Mouse (Mus musculus) induced T-regulatory cell, adult 2 months (primary cell): Measurements from ENCODE around the gene 9230102O04Rik.
A peak's percentile ranks its signal among the peaks of the same experiment; 100 is the strongest.

Source experiments
- DNase-seq: peaks from one replicate; pipeline ENCODE4 v3.0.0-alpha.2; 2012; ENCODE audit warnings: low read depth

9230102O04Rik gene

DNA sequence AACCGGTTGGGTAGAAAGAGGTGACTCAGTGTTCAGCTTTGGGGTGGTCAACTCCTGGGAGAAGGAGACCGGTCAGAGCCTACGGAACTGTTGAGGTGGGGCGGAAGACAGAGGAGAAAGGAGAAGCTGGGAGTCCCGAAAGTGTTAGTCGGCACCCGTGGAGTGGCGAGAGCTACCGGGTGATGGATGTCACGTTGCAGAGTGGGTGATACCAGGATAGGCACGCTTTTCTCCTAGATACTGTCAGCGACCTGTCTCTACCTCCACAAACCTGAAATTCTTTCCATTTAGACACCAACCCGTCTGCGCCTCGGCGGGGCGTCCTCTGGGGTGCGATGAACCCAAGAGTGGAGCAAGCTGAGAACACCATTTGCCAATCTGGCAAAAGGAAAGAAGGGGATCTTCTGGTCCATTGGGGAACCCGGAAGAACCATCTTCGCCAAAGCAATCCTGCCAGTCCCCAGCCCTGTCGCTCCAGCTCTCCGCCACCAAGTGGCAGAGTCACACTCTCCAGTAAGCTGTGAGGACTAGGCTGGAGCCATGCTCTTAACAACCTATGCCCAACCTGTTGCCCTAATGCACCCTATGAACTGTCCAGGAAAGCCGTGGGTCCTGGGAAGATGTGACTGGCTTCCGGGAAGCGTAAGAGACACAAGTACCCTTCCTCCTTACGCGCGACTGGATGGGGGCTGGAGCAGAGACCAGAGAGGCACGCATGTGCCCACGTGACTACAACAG is at the start of gene 9230102O04Rik:
Gene 9230102O04Rik, minus strand, starts transcription at position 628 of the 738 bp plus-strand sequence.
- peak; percentile 86 for DNase-seq

DNA sequence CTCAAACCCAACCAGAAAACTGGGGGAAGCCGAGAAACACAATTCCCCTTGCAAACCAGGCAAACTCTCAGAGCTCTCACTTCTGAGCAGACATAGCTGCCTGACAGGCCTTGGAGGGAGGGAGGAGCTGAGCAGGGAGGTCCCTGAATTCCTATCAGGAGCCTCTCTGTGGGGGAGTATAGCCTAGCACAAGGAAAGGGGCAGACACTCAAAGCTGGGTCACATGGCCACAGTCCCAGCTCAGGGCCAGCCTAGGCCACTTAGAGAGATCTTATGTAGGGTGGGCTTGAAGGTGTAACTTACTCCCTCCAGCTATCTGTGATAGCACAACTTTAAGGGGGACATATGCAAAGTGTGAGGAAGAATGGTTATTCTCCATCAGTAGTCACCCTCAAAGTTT is 46.6 kb upstream of the 9230102O04Rik start:
- no peak for DNase-seq

DNA sequence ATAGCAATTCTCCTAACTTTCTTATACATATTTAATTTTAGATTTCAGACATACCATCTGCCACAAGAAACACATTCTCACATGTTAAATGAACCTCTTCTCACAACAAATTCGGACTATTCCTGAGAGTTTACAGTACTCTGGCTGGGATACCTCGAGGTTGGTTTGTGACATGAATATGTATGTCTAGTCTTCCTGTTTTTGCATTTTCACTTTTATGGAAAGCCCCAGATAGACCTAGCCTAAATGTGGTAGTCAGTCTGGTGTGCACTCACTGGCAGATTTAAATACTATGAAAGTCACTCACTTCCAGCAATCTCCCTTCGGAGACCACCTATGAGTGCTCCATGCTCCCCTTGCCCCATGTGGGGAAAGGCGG is 37.6 kb upstream of the 9230102O04Rik start:
- DNase-seq: no peak

DNA sequence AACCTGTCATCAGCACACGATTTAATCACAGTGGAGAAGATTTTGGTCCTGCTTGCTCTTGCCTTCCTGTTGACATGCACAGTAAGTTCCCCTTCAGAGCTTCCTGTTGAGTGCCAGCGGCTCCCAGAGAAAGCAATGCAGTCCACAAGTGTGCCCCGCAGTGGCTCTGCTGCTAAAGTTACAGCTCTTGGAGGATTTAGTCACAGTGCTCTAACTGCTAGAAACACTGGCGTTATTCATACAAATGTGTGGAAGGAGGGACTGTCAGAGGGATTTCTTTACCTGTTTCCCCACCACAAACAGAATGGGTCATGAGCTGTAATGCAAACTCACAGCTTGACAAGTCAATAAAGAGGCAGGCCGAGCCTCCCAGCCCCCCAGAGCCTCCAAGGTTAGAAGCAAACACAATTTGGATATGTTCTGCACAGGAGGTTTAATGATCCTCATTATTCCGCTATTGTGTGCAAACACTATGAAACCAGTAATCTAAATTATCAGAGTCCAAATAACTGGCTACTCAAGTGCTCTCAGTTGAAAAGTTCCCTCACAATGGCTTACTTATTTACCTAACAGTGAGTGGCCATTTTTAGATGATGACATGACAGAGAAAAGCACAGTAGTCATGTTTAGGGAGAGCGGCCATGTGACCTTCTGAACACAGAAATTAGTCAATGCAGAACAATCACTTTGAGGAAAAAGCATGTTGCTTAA is 37.0 kb upstream of the 9230102O04Rik start:
- DNase-seq: no peak

DNA sequence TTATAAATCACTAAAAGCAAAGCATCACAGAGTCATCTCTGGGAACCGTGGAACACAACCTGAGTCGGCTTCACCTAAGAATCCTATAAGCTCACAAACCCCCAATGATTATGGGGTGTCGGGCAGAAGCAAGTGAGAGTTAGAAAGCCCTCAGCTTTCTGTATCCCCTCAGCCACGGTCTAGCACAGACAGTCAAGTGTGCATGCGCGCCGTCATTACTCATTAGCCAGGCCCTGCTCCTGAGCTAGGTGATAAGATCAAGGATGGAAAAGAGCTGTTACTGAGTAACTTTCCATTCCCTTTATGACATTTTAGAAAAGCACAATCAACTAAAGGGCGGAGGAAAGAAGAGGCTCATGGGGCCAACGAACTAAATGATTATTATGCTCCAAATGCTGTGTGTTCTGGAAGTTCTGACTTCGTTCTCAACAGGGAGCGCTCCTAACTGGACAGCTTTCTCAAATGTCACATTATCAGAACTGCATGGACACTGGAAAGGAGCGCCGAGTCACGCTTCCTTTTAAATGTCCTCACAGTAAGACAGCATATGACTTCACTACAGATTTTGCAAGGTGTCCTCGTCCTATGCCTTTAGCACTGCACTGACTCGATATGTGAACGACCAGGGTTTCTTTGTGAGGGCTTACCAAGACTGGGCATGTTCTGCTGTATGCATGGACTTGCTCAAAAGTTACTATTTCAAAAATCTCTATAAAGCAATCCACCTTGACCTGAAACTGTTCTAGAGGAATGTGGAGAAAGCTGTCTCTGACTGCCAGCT is 29.5 kb upstream of the 9230102O04Rik start:
- DNase-seq: no peak

DNA sequence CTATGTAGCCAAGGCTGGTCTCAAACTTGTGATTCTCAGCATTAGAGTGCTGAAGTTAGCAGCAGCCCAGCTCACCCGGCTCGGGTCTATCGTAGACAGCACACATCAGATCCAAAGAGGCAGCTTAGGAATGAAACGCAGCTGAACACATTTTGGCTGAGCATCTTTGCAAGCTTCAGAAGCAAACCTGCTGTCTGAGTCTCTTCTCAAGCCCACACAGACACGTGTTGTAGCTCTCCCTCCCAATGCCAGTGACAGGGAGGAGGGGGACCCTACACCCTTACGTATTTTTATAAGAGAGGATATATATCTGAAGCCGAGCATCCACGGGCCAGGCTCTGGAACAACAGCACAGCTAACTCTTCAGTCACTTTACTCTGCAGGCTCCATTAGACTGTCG is 28.3 kb upstream of the 9230102O04Rik start:
- no peak for DNase-seq

DNA sequence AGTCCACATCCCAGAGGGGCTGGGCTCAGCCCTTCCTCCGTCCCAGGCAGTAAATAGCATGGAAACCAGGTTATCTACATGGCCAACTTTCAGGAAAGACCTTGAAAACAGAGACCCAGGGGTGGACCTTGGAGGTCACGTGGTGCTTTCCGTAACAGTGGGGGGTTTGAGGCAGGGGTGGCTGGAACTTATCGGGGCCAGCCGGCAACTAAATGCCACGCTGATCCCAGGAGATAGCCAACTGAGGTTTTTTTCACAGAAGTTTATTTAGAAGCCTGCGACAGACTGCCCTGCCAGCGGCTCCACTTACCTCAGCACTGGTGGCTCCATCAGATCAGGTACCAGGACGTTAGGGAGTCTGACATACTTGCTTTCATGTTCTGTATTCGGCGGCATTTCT is 16.7 kb upstream of the 9230102O04Rik start:
- DNase-seq: no peak

DNA sequence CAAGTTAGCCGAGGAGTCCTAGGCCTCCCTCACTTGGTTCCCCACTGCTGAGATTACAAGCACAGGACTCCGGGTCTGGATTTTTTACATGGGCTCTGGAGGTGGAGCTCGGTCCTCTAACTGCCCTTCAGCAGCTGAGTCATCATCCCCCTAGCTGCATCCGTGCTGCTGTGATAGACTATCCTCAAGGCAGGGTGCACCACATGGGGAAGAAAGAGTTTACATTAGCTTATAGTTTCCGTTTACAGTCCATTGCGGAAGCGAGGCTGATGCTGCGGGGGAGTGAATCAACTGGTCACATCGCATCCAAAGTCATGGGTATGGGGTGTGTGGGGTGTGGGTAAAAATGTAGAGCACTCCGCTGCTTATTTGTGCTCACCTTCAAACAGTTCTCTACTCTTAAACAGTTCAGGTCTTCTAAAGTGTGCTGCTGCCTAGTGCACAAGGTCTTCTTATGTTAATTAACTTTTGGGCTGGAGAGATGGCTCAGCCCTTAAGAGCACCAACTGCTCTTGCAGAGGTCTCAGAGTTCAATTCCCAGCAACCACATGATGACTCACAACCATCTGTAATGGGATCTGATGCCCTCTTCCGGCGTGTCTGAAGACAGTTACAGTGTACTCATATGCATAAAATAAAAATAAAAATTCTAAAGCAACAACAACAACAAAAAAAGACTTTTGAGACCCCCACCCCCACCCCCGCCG is 14.7 kb upstream of the 9230102O04Rik start:
- DNase-seq: no peak

DNA sequence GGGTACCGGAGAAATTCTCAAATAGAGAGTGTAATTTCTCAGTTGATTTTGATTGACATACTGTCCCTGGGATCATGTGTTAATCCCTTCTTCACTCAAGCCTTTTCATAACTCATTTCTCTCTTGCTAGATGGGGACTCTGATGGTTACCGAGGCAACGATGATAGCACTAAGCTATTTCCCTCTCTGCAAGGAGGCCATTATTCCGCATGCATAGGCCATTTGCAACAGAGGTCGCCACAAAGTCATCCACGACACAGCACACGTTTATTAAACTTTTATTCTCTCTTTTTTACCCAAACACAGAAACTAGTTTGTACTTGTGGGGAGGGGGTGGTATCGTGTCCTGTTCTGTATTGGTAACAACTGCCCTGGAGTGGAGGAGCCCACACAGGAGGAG is 8.5 kb upstream of the 9230102O04Rik start:
- DNase-seq: peak; percentile 14

DNA sequence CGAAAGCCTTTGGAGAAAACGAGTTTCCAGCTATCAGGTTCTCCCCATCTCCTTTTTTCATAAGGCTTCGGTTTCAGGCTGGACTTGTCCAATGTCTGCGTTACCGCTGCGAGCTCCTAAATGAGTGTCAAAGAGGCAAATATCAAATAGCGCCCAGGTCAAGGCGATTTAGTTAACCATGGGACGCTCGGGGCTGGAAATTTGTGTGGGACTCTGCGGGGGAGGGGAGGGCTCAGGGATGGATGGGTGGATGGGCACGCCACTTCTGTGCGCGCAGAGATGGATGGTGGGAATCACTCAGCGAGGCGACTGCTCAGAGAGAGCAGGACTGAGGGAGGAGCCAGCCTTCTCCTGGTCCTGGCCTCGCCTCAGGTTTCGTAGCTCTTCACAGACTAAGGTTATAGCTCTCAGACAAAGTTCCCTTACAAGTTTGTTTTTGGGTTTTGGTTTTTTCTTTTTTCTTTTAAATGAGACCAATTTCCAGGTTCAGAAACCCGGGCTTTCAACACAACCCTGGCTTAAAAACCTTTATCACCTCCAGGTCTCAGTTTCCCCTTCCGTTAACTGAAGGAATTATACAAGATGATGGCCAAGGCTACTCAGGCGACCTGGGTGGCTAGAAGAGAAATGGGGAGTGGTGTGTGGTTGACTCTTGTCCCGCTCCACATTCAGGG is 6.9 kb upstream of the 9230102O04Rik start:
- DNase-seq: peak; percentile 30

DNA sequence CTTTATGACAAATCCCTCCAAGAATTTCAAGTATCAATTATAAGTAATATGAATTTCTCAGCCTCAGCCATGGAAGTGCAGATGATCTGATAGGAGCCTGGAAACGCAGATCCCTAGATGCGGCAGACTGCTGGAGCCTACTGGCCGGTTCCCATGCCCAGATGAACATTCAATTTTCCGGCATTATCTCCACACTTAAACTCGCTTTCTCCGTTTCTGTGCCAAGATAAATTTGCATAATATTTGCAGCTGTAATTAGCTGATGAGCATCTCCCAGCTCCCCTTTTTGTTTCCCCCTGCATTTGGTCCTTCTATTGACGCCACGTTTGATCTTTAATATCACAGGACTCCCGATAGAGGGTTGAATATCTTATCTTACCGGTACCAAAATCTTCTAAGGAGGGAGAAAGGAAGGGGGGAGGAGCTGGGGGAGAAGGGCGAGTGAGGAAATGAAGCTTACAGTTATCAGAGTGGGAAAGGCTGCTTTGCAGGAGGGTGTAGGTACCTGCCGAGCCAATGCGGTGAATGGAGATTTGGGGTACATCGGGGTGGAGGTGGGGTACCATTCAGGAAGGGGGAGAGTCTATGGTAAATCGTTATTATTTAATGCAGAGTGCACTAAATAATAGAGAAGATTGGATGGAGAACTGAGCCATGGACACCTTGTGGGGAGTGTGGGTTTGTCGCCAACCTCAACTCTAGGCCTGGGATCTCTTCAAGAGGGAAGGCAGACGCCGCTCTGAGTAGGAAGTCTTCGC is 5.7 kb upstream of the 9230102O04Rik start:
- DNase-seq: peak; percentile 32

DNA sequence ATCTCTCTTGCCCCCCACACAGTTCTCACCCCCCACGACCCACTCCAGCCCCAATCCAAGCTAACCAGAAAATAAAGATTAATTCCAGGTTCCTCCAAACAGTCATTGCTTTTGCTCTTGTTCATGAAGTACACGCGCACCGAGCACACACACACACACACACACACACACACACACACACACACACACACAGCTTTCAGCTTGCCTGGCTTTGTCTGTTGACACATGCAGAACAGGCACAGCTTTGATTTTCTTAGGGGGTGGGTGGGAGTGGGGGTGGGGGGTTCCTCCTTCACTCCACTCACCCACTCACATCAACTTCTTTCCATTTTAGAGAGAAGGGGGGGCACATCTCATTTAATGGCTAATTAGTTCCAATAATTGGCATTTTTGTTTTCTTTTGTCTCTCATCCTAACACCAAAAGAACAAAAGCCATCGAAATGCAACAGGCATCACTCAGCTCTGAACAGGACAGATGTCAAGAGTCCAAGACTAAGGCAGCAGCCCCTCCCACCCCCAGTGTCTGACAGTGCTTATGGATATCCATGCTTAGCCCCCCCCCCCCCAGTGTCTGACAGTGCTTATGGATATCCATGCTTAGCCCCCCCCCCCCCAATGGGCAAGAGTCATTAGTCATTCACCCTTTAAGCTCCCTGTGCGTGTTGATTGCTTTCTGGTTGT is 4.1 kb upstream of the 9230102O04Rik start:
- peak; percentile 44 for DNase-seq

DNA sequence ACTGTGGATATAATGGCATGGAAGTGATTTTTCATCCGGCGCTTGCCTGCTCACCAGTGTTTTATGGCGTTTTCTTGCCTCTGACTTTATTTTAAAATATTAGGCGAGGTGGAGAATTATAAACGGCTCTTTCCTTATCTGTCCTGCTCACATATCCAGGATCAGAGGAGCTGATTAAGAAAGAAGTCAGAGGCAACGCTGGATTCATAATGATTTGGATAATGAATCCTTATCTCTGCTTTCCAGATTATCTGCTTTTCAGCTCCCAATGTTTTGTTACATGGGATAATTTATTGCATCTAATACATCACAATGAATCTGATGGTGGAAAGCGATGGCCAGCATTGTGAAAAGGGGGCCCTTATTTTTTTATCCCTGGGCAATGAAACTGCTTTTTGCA is 3.2 kb upstream of the 9230102O04Rik start:
- DNase-seq: peak; percentile 29

DNA sequence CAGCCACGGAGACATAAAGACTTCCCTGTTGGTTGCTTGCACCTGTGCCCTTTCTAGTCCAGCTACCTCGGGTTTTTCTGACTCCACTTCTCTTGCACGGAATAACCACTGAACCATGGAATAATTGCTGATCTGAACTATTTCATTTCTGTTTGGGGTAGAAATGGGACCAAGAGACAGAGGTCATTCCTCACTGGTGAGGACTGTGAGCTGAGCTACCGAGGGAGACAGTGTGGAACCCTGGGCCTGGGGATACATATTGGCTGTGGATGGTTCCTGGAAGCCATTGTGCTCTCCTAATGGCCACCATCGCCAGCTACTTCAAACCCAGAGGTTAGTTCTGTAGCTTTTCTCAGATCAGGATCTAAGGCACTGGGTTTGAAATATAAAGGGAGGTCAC is 1.6 kb upstream of the 9230102O04Rik start:
- peak; percentile 51 for DNase-seq

DNA sequence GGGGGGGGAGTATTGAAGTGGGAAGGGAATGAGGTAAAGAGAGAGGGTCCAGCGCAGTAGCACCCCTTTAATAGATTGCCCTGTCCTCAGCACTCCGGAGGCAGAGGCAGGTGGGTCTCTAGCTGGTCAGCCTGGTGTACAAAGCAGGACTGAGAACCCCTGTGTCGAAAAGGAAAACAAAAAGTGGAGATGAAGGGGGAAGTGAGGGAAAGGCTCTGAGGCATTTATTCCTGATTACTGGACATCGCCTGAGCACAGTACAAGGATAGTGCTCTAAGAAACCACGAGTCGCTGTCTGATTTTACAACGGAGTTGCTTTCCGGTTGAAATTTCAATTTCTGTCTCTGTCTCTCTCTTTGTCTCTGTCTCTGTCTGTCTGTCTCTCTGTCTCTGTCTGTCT is 911 bp upstream of the 9230102O04Rik start:
- DNase-seq: peak; percentile 45

DNA sequence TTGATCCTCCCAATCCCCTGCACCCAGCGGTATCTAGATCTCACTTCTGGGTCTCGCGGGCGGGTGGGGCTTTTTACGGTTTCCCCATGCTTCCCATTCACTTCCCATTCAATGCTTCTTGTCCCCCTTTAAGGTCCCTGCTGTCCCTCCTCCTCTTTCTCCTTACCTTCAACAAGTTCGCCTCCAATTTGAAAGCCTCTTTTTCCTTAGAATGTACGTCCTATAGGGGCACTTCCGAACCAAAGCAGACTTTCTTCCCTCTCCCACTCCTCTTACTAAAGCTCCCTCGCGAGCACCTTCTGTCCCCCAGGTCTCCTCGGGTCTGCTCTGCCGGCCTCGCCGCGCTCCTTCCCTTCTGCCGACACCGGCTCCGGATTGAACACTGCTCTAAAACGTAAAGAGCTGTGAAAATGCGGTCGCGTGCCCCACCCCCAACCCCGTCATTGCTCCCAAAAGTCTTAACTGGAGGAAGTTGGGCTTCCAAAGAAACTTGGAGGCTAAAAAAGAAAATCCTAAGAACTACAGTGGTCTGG is 377 bp upstream of the 9230102O04Rik start, which contains the start of gene Gata3:
Gene Gata3, minus strand, starts transcription at position 384 of the 533 bp plus-strand sequence.
- DNase-seq: peak; percentile 59

DNA sequence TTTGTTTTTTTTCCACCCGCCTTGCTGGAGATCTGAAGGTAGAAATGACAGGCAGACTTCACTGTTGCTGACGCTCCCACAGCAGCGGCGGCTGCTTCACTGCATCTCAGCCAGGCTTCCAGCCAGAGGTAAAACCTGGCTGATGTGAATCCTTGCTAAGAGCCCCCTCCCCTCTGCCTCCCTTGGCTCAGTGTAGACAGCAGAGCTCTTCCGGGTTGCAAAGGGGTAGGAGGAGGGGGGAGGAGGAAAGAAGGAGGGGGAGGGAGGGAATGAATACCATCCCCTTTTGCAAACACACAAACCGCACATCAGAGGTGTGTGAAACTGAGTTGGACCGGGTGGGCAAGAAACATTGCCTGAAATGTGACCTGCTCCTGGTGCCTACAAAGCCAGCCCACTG is 1.7 kb downstream of the 9230102O04Rik start:
- DNase-seq: peak; percentile 47

DNA sequence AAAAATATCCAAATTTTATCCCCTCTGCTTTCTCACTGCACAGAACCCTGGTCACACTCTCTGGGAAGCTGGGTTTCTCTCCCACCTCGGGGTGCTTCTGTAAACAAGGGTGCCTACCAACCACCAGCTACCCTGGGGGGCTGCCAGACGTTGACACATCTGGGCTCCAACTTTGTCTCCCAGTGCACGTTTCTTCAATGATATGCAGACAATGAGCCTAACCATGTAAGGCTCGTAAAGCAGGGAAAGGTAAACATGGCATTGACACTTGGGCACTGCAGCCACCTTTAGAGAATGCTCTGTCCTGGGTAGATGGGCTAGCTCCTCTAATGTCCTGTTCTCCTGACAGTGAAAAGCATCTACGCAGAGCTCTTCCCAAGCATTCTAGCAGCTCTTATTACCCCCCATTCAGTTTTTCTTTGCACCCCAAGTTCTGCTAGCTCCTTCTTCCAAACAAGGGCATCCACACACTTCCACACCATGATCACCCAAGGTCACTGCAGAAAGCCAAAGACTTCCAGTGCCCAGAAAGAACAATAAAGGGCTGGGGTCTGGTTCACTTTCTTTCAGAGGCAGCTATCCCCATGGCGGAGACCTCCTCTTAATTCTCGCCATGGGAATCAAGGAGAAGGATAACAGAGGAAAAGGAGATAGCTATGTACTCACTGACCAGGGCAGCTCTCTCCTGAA is 2.3 kb downstream of the 9230102O04Rik start:
- peak; percentile 17 for DNase-seq

DNA sequence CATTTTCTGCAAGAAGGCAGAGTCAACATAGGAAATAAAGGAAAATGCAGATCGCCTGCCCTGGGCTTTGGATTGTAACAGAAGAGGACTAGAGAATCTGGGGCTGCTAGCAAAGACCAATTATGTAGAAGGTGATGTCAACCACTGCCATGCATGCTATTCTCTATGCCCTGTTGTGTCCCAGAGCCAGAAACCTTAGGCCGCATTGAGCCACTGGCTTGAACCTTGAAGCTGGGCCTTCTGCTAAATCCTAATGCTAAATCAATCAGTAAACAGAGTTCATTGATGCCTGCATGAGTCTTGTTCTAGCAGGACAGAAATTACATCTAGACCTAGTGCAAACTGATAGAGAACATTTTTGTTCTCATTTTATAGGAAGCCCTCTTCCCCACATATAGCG is 3.3 kb downstream of the 9230102O04Rik start:
- DNase-seq: no peak
